Mouse (Mus musculus): Measurements from ENCODE around the gene Efnb2.

GRCm38 (mm10) chr8:8631394-8631793 is 29.6 kb downstream of the Efnb2 start:
- no peak for TF ChIP-seq POLR2A (IDR thresholded peaks at IDR 0.05; ENCODE audit: low read depth, low read length)
- TF ChIP-seq CTCF (IDR thresholded peaks at IDR 0.05; ENCODE audit: extremely low read depth, insufficient read depth, insufficient read length, insufficient replicate concordance) = no peak

Data from spleen, adult 2 months (tissue).